Mouse (Mus musculus) lung, adult 18-20 months (tissue): ENCODE data around the gene Glyr1.
A peak's percentile ranks its signal among the peaks of the same experiment; 100 is the strongest.

Experiments
- DNase-seq, 2 experiments: peaks; one replicate each; pipeline ENCODE4 v3.0.0; 2022; ENCODE audit warnings: mixed read lengths in 2 of 2

Gene Glyr1

GRCm38 (mm10) chr16:5010371-5010935 lies 39.2 kb downstream of the Glyr1 start:
- no peak for DNase-seq

GRCm38 (mm10) chr16:5008076-5008475 lies 41.6 kb downstream of the Glyr1 start:
- no peak for DNase-seq

- DNase-seq, result no peak
Observed at GRCm38 (mm10) chr16:5007492-5007891, 42.2 kb downstream of the Glyr1 start.

DNA sequence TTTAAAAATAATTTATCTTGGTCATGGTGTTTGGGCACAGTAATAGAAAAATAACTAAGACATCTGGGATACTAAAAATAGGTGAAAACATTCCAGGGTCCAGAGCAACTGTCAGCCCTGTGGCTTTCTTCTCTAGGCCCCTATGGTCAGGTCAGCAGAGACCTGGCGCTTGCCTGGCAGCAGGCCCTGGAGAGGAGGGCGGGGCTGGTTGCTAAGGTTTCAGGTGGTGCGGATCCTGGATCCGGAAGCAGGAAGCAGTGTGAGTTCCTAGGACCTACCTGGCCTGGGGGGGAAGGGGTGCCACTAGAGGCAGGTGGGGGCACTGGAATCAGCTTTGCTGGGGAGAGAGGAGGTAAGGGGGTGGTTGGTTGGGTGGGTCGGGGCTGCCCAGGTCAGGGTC lies 42.6 kb downstream of the Glyr1 start, which contains the start of gene Smim22:
Smim22 (plus strand) TSS at position 222 of the 400 bp plus-strand sequence.
- DNase-seq, result peak; percentile 84 to 91

GRCm38 (mm10) chr16:5000611-5001010 lies 49.1 kb downstream of the Glyr1 start:
- DNase-seq, result peak in 1 of 2 experiments; percentile 9

DNA sequence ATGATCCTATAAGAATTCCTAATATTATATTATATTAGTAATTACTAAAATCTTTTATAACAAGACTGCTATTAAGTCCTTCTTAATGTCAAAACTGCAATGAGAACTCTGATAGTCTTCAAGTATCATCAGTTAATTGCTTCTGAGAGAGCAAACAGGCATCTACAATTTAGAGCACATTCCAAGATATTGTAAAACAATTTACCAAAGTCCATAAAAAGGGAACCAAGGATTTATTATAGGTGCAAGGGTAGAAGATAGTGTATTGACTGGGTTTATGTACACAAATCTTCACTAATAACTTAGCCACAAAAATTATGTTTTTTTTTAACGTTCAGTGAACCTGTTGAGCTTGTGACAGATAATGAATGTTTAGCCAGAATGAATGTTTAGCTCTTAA lies 50.7 kb downstream of the Glyr1 start:
- DNase-seq, result no peak

- DNase-seq, result no peak
Observed at GRCm38 (mm10) chr16:4997553-4997952, 52.1 kb downstream of the Glyr1 start, which contains the start of gene Sept12. Gene Sept12, minus strand, starts transcription at chr16:4997852.

- DNase-seq, result no peak
Observed at GRCm38 (mm10) chr16:4993276-4993675, 56.4 kb downstream of the Glyr1 start.

GRCm38 (mm10) chr16:4984717-4985116 lies 64.9 kb downstream of the Glyr1 start:
- DNase-seq, result no peak

DNA sequence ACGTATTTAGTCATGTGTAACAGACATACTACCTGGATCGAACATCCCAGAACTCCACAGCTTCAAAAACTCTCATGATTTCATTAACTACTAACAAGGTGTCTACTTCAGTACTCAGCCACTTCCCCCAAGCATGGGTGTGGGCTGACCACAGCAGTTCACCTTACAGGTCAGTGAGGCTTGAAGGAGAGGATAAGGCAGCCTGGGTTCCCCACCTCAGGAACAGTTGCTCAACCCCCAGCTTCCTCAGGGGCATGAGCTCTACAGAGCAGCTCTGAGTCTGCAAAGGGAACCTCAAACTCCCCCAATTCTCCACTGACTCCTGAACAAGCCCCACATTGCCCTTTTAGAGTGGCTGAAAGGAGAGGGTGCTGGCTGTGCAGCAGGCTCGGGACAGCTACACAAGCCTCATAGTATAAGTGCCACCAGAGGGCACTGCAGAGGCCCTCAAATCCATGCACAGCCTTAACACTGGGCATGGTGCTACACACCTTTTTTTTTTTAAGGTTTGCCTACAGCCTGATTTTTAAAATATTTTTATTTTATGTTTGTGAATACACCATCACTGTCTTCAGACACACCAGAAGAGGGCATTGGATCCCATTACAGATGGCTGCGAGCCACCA lies 69.8 kb downstream of the Glyr1 start:
- peak in 1 of 2 experiments; percentile 42 for DNase-seq

GRCm38 (mm10) chr16:4978275-4979051 lies 71.2 kb downstream of the Glyr1 start:
- peak; percentile 67 to 80 for DNase-seq

DNA sequence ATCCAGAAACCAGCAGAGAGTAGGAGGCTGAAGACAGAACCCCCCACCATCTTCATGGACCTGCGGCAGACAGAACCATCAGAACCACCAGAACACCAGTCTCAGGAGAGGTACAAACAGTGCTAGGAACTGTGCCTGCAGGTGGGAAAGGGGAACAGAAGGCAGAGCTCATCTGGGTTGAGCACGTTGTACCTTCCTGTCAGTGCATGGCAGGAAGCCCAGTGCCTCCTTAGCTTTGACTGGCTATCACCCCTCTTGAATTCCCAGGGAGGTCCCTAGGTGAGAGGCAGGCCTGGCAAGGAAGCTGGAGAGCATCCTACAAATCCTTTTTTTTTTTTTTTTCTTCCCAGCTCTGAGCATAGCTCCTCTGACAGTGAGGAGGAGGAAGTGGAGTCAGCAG lies 73.5 kb downstream of the Glyr1 start:
- DNase-seq, result no peak

DNA sequence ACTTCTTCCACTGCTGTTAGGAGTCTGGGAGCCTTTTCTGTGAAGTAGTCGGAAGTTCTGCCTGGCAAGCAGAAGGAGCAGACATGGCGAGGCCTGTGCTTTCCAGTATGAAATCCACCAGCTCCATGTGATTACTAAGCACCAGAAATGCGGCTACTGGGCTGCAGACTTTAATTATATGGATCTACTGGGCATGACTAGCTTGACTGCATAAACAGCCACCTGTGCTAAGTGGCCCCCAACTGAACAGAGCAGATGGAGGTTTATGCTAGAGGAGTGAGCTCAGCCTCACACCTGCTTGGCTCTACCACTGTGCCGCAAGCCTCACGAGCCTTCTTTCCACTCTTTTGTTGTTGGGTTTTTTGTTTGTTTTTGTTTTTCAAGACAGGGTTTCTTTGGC lies 75.1 kb downstream of the Glyr1 start:
- no peak for DNase-seq

- DNase-seq, result peak; percentile 38 to 64
Observed at GRCm38 (mm10) chr16:4971626-4972025, 78.0 kb downstream of the Glyr1 start.

GRCm38 (mm10) chr16:4969055-4969843 lies 80.4 kb downstream of the Glyr1 start:
- peak; percentile 32 to 46 for DNase-seq

DNA sequence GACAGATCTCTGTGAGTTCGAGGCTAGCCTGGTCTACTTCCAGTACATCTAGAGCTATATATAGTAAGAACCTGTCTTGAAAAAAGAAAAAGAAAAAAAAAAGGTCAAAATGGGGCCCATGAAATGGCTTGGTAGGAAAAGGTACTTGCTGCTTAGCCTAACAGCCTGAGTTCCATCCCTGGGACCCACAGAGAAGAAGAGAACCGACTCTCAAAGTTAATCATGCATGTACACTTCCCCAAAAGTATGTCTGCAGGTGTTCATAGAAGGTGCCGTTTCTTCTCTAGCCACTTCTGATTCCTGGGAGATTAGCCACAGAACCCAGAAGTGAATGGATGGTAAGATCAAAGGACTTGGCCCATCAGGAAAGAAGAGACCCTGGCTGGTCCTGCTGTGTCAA lies 81.2 kb downstream of the Glyr1 start:
- no peak for DNase-seq

DNA sequence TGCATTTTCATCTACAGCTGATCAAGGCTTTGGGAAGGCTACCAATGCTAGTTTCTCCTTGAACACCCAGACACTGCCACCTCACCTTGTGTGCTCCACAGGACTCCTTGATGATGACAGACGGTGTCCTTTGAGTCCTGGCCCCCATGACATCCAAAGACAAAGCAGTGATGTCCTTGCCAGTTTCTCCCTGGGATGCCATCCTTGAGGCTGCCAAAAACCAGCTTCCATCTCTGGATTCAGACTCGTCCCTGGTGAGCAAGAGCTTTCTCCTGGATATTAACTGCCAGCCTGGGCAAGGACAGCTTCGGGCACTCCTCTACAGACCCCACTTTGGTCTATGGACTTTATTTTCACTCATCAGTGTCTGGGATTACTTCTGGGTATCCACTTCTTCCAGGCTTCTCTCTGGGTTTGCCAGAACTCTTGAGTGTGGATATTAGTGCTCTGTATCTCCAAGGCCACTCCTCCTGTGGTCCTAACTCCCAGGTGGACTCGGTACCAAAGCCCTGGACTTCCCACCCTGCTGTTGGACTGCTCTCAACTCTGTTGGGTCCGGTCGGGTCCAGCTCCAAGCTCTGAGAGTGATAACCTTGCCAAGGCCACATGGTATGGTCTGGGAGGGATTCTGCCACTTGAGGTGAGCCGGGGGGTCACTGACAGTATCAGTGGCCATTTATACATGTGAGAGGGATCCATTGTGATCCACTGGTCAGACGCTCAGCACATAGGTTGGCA lies 84.1 kb downstream of the Glyr1 start:
- DNase-seq, result no peak

DNA sequence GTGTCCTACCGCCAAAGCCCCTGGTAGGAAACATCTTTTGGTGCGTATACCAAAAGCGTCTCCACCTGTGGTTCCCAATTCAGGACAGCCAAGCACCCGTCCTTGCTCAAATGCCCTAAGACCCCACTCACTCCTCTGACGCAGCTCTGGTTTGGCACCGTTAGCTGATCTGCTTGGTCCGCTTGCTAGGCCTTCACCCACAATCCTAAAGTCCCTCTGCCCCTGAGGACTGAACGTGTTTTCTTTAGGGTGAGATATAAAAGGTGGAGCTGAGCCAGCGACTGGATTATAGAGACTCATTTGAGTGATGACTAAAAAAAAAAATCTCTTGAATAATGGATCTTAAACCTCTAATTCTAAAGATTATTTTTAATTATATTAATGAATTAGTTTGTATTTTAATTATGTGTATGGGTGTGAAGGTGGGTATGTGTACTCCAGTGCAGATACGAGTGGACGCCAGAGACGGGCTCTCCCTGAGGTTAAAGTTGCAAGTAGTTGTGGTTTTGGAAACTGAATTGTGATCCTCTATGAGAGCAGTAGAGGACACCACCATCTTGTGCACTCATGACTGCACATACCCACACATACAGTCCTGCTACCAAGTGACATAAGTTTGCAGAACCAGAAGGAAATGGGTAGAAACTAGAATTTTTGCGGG lies 84.8 kb downstream of the Glyr1 start:
- peak in 1 of 2 experiments; percentile 28 for DNase-seq
